Mouse (Mus musculus) testis, adult 10 weeks (tissue): ENCODE data around the gene Zic2. TPM values are rescaled to one million over a fixed set of nuclear protein-coding genes. Genes with fewer than 3 reads are reported as not detected.

Experiments
- polyA plus RNA-seq: library from polyadenylated mRNA; stranded (reverse); fragments of 350-450 nt; fragmentation: Illumina TruSeq; extraction: RNeasy Lipid Tissue Mini Kit (QIAGEN cat#74804); gene quantifications from one replicate; pipeline ENCODE4 v1.2.3, GENCODE M21; 2014; ENCODE audit warnings: low read depth, low replicate concordance

Gene Zic2
- not detected for polyA plus RNA-seq

DNA sequence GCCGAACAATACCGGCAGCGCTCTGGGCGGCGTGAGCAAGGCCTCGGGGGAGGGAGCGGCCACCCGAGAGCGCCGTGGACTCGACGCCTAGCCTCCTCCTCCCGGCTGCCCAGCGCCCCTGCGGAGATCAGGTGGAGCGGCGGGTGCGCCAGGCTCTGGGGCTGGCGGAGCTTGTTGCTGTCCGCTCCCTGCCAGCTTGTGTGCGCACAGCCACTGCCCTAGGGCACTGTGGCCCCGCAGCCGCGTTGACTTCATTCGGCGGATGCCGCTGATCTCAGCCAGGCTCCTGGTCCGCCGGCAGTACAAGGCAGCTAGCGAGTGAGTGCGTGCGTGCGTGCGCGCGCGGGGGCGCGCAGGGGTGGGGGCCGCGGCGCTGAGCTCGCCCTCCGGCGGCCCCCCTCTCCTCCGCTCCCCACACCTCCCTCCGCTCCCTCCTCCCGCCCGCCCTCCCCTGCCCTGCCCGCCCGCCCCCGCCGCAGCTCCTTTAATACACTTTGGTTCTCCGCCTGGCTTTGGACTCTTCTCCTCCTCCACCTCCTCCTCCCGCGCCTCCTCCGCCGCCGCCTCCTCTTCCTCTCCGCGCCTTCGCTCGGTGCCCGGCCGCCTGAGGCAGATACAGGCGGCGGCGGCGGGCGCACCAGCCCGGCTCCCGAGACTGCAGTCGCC, at the start of gene Zic2:
Zic2 (plus strand) TSS at position 545 of the 666 bp plus-strand sequence.

DNA sequence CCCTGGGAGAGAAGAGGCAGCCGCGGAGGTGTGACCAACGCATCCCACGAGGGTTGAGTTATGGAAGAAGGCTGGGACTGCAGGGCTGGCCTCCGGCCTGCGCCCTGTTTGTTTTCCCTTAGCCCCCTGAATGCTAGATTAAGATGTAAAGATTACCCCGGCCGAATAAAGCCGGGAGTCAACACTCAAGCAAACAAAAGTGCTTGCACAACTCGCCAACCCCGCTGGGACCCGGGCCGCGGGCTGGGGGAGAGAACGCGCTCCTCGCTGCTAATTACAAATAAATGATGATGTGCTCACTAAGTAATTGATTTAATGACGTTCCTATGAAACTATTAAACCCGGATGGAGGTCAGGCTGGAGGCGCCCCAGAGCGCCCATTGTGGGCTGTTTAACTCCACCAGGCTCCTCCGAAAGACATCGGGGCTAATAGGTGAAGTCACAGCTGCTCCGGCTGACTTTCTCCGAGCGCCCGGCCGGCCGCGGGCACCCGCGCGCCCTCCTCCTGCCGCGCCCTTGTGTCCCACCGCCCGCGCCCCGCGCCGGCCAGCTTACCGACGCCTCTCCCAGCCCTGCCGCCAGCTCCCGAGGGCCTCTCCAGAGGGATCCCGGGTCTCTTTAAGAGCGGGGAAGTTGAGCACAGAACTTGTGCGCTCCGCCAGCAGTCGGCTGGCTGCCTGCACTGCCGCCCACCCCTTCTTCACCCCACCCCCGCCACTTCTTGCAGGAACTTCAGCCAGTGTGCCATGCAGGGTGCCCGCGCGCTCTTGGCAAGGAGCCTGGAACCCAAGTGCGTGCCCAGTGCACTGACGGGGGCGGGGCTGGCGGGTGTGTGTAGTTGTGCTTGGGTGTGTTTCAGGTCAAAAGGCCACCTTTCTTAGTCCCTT, 24.5 kb upstream of the Zic2 start, which contains the start of gene Gm5089:
Gm5089 (minus strand) TSS at position 620 of the 887 bp plus-strand sequence.

DNA sequence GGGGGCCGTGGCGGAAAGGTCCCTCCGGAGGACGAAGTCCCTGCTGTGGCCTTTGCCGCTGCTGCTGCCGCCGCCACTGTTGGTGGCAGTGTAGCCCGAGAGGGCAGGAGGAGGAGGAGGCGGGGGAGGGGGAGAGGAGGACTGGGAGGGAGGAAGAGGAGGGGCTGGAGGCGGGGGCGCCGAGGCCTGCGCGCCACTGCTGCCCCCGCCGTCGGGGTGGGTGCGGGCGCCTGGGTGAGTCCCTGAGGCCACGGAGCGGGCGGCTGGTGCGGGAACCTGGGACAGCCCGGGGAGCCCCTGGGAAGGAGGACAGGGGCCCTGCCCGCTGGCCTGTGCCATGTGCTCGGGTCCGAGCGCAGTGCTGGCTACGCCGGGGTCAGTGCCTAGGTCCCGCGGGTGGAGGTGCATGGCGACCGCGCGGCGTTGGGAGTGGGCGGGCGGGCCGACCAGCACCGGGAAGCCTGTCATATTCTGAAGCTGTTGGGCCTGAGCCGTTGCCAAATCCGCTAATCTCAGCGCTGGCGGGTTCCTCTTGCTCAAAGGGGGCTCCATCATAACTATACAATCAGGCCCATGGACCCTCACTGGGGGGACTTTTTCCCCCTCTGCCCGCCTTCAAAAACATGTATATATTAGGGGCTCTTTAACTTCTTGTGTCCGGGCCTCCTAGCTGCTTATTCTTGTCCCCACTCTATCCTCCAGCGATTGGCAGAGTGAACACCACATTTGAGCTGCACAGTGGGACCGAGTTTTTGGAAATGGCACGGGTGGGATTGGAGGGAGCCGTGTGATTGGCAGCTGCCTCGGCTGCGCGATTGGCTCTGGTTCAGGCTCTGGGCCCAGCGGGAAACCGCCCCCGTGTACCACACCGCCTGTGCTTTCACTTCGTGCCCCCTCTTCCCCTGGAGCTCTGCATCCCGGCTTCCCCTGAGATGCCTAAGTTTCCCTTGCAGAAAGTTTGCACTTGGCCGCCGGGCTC, 10.2 kb upstream of the Zic2 start, which contains the start of gene Zic5:
Zic5 (minus strand) TSS at position 915 of the 979 bp plus-strand sequence.

DNA sequence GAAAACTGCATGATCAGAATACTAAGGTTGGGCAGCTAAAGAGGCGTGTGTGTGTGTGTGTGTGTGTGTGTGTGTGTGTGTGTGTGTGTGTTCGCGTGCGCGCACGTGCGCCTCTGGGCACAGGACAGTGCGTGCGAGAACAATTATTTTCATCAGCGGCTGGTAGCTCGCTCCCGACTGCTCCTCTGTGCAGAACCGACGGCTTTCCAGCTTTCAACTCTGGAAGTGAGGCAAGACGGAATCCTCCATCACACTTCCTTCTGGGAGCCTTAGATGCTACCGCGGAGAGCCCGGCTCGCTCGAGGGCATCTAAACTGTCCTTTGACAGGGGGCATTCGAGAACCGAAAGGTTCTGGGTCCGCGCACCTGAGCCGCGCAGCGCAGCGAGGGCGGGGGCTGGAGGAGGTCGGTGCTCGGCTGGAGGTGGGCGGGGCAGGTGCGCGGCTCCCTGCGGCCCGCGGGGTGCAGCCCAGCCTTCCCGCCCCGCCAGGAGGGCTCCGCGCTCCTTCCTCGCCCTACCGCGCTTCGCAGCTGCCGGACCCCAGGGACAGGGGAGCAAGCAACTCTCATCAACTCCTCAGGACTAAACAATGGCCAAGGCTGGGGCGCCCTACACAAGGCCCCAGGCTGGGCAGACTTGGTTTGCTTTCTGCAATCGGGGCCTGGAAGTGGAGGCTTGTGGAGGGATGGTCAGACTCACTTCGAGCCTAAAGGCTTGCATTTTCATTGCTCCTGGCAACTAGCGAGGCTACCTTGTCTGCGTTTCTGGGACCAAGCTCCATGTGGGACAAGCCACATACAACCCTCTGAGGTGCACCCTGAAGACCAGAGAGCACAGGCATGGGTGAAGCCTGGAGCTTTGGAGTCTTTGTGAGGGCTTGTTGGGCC, 15.4 kb downstream of the Zic2 start, which contains the start of gene Gm10837:
Gm10837 (plus strand) TSS at position 146 of the 888 bp plus-strand sequence.

Other genes starting within 250 kb of the Zic2 start
- not detected for gene Gm5089, start 24.3 kb upstream of the Zic2 start, polyA plus RNA-seq
- 5.7 TPM for gene Zic5, start 9.8 kb upstream of the Zic2 start, polyA plus RNA-seq
- gene Gm10837, start 15.2 kb downstream of the Zic2 start, polyA plus RNA-seq, result not detected
- 35.6 TPM for gene Pcca, start 58.9 kb downstream of the Zic2 start, polyA plus RNA-seq